Mouse (Mus musculus) liver, embryonic 13.5 days (tissue): ENCODE data around the gene Olfr688. TPM values are rescaled to one million over a fixed set of nuclear protein-coding genes. Genes with fewer than 3 reads are reported as not detected.

Experiments used
- ATAC-seq: fragments of 200-750 bp; cut with Nextera tagmentation; 2 replicates; pipeline ENCODE4 v1.8.0; 2017; ENCODE audit warnings: low read depth, mild to moderate bottlenecking, moderate number of reproducible peaks, moderate library complexity
- DNase-seq: peaks from one replicate; pipeline ENCODE4 v3.0.0; 2022
- H3K27ac ChIP-seq: fragments of 300-500 bp; sonication (generic); 2 replicates; pipeline ENCODE4 v1.5.1; 2015; ENCODE audit warnings: moderate library complexity, mild to moderate bottlenecking, inconsistent platforms
- H3K27me3 ChIP-seq: fragments of 300-500 bp; sonication (generic); 2 replicates; pipeline ENCODE4 v1.6.1; 2015; ENCODE audit warnings: mild to moderate bottlenecking, inconsistent platforms
- H3K36me3 ChIP-seq: fragments of 300-500 bp; sonication (generic); 2 replicates; pipeline ENCODE4 v1.6.1; 2015; ENCODE audit warnings: mild to moderate bottlenecking, inconsistent platforms
- H3K4me1 ChIP-seq: fragments of 300-500 bp; sonication (generic); replicated peaks from 2 replicates; pipeline ENCODE4 v1.6.1; 2015; ENCODE audit warnings: inconsistent platforms
- H3K4me2 ChIP-seq: fragments of 300-500 bp; sonication (generic); 2 replicates; pipeline ENCODE4 v1.6.1; 2015; ENCODE audit warnings: inconsistent platforms, mild to moderate bottlenecking, moderate library complexity
- H3K4me3 ChIP-seq: fragments of 300-500 bp; sonication (generic); replicated peaks from 2 replicates; pipeline ENCODE4 v1.5.1; 2015; ENCODE audit warnings: mild to moderate bottlenecking, inconsistent platforms
- H3K9ac ChIP-seq: fragments of 300-500 bp; sonication (generic); 2 replicates; pipeline ENCODE4 v1.6.1; 2015; ENCODE audit warnings: mild to moderate bottlenecking, inconsistent platforms
- H3K9me3 ChIP-seq: fragments of 300-500 bp; sonication (generic); replicated peaks from 2 replicates; pipeline ENCODE4 v1.6.1; 2016; ENCODE audit warnings: inconsistent platforms
- WGBS: fragments of 180-500 bp; shearing (Covaris S2); methylation state at CpG from one replicate; pipeline ENCODE4 v1.1.7; 2015; ENCODE audit not compliant: insufficient replicate concordance; 5-methylcytosine and 5-hydroxymethylcytosine counted together
- polyA plus RNA-seq: library from polyadenylated mRNA; unstranded; fragments of >200 nt; fragmentation: Nextera tagmentation; extraction: Ambion mirVana; gene quantifications from 2 replicates; pipeline ENCODE4 v1.2.1, GENCODE M21; 2015

The Olfr688 gene
- not detected in 2 replicates for polyA plus RNA-seq

- Histone ChIP-seq H3K36me3 (no peaks in the 10 kb centered on the region), H3K27me3 (no peaks in the 10 kb centered on the region), H3K9ac (no peak within 1 kb of the TSS), H3K27ac (no peak within 1 kb of the TSS), H3K4me1 (no peaks in the 10 kb centered on the region), H3K9me3 (no peaks in the 10 kb centered on the region), H3K4me2 (no peak within 1 kb of the TSS), H3K4me3 (no peak within 1 kb of the TSS)
- ATAC-seq (no peak), DNase-seq (no peak)
- 56% methylated on average over 6 of the region's 6 CpGs for WGBS
Observed at GRCm38 (mm10) chr7:105287795-105288194, at the start of gene Olfr688. Gene Olfr688 (plus strand): TSS chr7:105288095.

DNA sequence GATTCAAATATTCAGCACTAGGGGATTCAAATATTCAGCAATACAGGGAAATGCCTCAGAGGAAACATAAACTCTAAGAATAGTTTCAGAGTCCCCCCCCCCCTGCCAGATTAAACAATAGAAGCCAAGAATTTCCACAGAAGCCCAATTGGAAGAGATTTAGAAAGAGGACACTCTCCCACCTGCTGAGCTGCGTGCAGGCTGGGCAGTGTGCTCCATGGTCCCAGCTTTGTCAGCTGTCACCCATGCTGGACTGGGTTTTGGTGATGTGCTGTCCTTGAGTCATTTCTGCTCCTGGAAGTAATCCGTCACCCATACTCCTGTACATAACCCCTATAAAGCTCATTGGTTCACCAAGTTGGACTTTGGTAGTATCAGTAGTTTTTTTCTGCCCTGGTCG lies 40.2 kb upstream of the Olfr688 start:
- DNase-seq (no peak), ATAC-seq (no peak)
- Histone ChIP-seq H3K27ac (no peak overlapping the region), H3K4me2 (no peak overlapping the region), H3K9ac (no peak overlapping the region), H3K36me3 (no peaks in the 10 kb centered on the region), H3K4me3 (no peak overlapping the region), H3K27me3 (no peaks in the 10 kb centered on the region), H3K9me3 (no peaks in the 10 kb centered on the region), H3K4me1 (no peaks in the 10 kb centered on the region)
- whole genome bisulfite sequencing = 67% methylated on average over 3 of the region's 3 CpGs

DNA sequence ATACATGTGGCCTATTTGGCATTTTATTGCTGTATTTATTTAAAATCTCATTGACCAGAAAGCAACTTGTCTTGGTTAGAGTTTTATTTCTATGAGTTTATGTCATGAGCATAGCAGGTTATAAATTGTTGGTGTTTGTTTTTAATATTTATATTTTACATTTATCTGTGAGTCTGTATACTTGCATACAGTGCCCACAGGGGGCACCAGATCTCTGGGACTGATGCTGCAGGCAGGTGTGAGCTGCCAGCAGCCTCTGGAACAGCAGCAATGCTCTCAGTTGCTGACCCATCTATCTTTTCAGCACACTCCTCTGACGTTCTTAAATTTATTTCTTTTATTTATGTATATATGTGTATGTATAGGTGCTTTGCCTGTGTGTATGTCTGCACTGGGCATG lies 39.7 kb upstream of the Olfr688 start:
- no peaks in the 10 kb centered on the region for H3K4me1 ChIP-seq
- H3K27me3 ChIP-seq = no peaks in the 10 kb centered on the region
- no peaks in the 10 kb centered on the region for H3K9me3 ChIP-seq
- no peak overlapping the region for H3K4me3 ChIP-seq
- DNase-seq = no peak
- H3K36me3 ChIP-seq = no peaks in the 10 kb centered on the region
- WGBS = 13% methylated on average over 1 of the region's 1 CpGs
- H3K9ac ChIP-seq = no peak overlapping the region
- no peak overlapping the region for H3K27ac ChIP-seq
- ATAC-seq = no peak
- H3K4me2 ChIP-seq = no peak overlapping the region

GRCm38 (mm10) chr7:105256656-105257055 lies 31.2 kb upstream of the Olfr688 start:
- WGBS = 42% methylated on average over 5 of the region's 5 CpGs

DNA sequence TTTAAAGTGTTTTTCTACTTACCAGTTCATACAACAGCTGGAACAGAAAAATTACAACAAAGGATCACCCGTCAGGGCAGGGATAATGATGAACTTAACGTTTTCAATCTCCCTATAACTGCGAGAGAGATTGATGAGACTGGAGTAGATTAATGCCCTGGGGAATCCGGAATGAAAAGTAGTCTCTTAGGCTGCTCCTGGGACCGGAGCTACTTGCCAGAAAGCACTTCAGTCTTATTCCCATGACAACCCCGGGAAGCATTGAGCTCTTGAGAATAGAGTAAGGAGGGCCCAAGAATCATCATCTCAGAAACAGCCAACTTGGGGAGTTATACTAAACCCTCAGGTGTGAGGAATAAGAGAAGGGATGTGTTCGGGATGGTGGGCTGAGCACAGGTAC lies 15.5 kb upstream of the Olfr688 start:
- no peaks in the 10 kb centered on the region for H3K27me3 ChIP-seq
- H3K27ac ChIP-seq = no peak overlapping the region
- 60% methylated on average over 7 of the region's 7 CpGs for WGBS
- no peak for DNase-seq
- 0 out of 2 replicates have a peak, but pooled peaks cover 3% of the 10 kb centered on the region for H3K9me3 ChIP-seq
- no peaks in the 10 kb centered on the region for H3K4me1 ChIP-seq
- no peaks in the 10 kb centered on the region for H3K36me3 ChIP-seq
- no peak overlapping the region for H3K4me3 ChIP-seq
- ATAC-seq = no peak
- H3K9ac ChIP-seq = no peak overlapping the region
- H3K4me2 ChIP-seq = no peak overlapping the region

More at GRCm38 (mm10) chr7:105256656-105257055, 31.2 kb upstream of the Olfr688 start:
- H3K9ac ChIP-seq = no peak overlapping the region
- no peaks in the 10 kb centered on the region for H3K27me3 ChIP-seq
- DNase-seq = no peak
- H3K4me1 ChIP-seq = no peaks in the 10 kb centered on the region
- H3K9me3 ChIP-seq = no peaks in the 10 kb centered on the region
- no peak overlapping the region for H3K4me2 ChIP-seq
- H3K4me3 ChIP-seq = no peak overlapping the region
- ATAC-seq = no peak
- no peaks in the 10 kb centered on the region for H3K36me3 ChIP-seq
- H3K27ac ChIP-seq = no peak overlapping the region

- Histone ChIP-seq H3K9ac (no peak overlapping the region), H3K9me3 (no peaks in the 10 kb centered on the region), H3K27me3 (no peaks in the 10 kb centered on the region), H3K4me2 (no peak overlapping the region), H3K36me3 (no peaks in the 10 kb centered on the region), H3K4me1 (no peaks in the 10 kb centered on the region), H3K27ac (no peak overlapping the region), H3K4me3 (no peak overlapping the region)
- DNase-seq (no peak), ATAC-seq (no peak)
Observed at GRCm38 (mm10) chr7:105290051-105290450, 2.2 kb downstream of the Olfr688 start.

DNA sequence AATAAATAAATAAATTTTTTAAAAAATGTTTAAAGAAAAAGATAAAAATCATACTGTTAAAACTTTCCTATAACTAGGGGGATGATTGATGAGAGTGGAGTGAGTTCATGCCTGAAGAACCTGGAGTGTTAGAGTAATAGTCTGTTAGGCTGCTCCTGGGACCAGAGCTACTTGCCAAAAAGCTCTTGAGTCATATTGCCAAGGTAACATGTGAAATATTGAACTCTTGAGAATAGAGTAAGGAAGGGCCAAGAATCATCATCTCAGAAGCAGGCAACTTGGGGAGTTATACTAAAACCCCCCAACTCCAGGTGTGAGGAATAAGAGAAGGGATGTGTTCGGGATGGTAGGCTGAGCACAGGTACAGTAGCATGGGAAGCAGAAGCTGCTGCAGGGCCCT lies 23.0 kb downstream of the Olfr688 start, which contains the start of gene Olfr689:
Olfr689 (plus strand) TSS at position 301 of the 400 bp plus-strand sequence.
- Histone ChIP-seq H3K9me3 (no peaks in the 10 kb centered on the region; the same call in 1 of the 2 replicates), H3K27ac (no peak within 1 kb of the TSS), H3K36me3 (no peaks in the 10 kb centered on the region), H3K27me3 (no peaks in the 10 kb centered on the region), H3K4me3 (no peak within 1 kb of the TSS), H3K9ac (no peak within 1 kb of the TSS), H3K4me2 (no peak within 1 kb of the TSS), H3K4me1 (no peaks in the 10 kb centered on the region)
- ATAC-seq (no peak), DNase-seq (no peak)
- WGBS = 40% methylated on average over 1 of the region's 1 CpGs

- WGBS = 43% methylated on average over 2 of the region's 2 CpGs
- DNase-seq (no peak), ATAC-seq (no peak)
Observed at GRCm38 (mm10) chr7:105325302-105325701, 37.4 kb downstream of the Olfr688 start.

DNA sequence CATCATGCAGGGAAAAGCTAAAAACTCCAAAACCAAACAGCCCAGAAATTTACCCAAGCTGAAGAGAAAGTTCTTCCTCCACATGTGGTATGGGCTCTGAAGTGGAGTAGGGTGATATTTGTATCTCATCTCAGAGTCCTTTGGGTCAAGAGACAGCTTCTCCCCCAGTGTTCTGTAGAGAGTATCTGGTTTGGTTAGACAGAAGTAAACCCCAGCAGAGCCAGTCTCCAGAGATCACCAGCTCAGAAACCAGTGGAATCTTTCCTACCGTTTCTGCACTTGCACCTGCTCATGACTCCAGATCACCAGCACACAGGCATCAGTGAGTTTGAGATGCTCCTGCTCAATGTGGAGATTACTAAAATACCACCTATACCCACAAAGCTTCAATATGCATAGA lies 46.1 kb downstream of the Olfr688 start, which contains the start of gene Olfr690:
Olfr690 (minus strand) TSS at position 101 of the 400 bp plus-strand sequence.
- H3K36me3 ChIP-seq = no peaks in the 10 kb centered on the region
- no peaks in the 10 kb centered on the region for H3K4me1 ChIP-seq
- WGBS = 59% methylated on average over 1 of the region's 1 CpGs
- no peak for DNase-seq
- no peak within 1 kb of the TSS for H3K4me2 ChIP-seq
- no peak within 1 kb of the TSS for H3K9ac ChIP-seq
- no peak for ATAC-seq
- H3K9me3 ChIP-seq = no peaks in the 10 kb centered on the region
- no peak within 1 kb of the TSS for H3K4me3 ChIP-seq
- no peaks in the 10 kb centered on the region for H3K27me3 ChIP-seq
- no peak within 1 kb of the TSS for H3K27ac ChIP-seq

More at GRCm38 (mm10) chr7:105325302-105325701, 37.4 kb downstream of the Olfr688 start:
- no peak overlapping the region for H3K27ac ChIP-seq
- no peaks in the 10 kb centered on the region for H3K27me3 ChIP-seq
- no peak overlapping the region for H3K4me2 ChIP-seq
- no peaks in the 10 kb centered on the region for H3K9me3 ChIP-seq
- no peak overlapping the region for H3K9ac ChIP-seq
- H3K36me3 ChIP-seq = no peaks in the 10 kb centered on the region
- no peaks in the 10 kb centered on the region for H3K4me1 ChIP-seq
- H3K4me3 ChIP-seq = no peak overlapping the region

Other genes starting within 250 kb of the Olfr688 start
- gene Olfr677, start 236.7 kb upstream of the Olfr688 start, polyA plus RNA-seq = not detected in 2 replicates
- not detected in 2 replicates for gene Olfr678, start 223.6 kb upstream of the Olfr688 start, polyA plus RNA-seq
- gene Olfr679, start 206.9 kb upstream of the Olfr688 start, polyA plus RNA-seq = not detected in 2 replicates
- gene Olfr680-ps1, start 195.3 kb upstream of the Olfr688 start, polyA plus RNA-seq = not detected in 2 replicates
- not detected in 2 replicates for gene Olfr681, start 171.3 kb upstream of the Olfr688 start, polyA plus RNA-seq
- gene Olfr683, start 141.1 kb upstream of the Olfr688 start, polyA plus RNA-seq = not detected in 2 replicates
- gene Olfr684, start 124.4 kb upstream of the Olfr688 start, polyA plus RNA-seq = not detected in 2 replicates
- not detected in 2 replicates for gene Olfr685, start 102.1 kb upstream of the Olfr688 start, polyA plus RNA-seq
- not detected in 2 replicates for gene Olfr686, start 80.6 kb upstream of the Olfr688 start, polyA plus RNA-seq
- not detected in 2 replicates for gene Olfr689, start 23.1 kb downstream of the Olfr688 start, polyA plus RNA-seq
- gene Olfr690, start 46.0 kb downstream of the Olfr688 start, polyA plus RNA-seq = not detected in 2 replicates
- not detected in 2 replicates for gene Olfr691, start 54.2 kb downstream of the Olfr688 start, polyA plus RNA-seq
- not detected in 2 replicates for gene Olfr692, start 80.1 kb downstream of the Olfr688 start, polyA plus RNA-seq
- not detected in 2 replicates for gene Gm5901, start 86.9 kb downstream of the Olfr688 start, polyA plus RNA-seq
- gene Fam160a2, start 112.0 kb downstream of the Olfr688 start, polyA plus RNA-seq = 11.6 and 12.7 TPM in 2 replicates
- not detected in 2 replicates for gene Cnga4, start 116.5 kb downstream of the Olfr688 start, polyA plus RNA-seq
- not detected in 2 replicates for gene Cckbr, start 137.6 kb downstream of the Olfr688 start, polyA plus RNA-seq
- 5.5 and 6.9 TPM in 2 replicates for gene Cavin3, start 194.2 kb downstream of the Olfr688 start, polyA plus RNA-seq